In the genomic region with DNA sequence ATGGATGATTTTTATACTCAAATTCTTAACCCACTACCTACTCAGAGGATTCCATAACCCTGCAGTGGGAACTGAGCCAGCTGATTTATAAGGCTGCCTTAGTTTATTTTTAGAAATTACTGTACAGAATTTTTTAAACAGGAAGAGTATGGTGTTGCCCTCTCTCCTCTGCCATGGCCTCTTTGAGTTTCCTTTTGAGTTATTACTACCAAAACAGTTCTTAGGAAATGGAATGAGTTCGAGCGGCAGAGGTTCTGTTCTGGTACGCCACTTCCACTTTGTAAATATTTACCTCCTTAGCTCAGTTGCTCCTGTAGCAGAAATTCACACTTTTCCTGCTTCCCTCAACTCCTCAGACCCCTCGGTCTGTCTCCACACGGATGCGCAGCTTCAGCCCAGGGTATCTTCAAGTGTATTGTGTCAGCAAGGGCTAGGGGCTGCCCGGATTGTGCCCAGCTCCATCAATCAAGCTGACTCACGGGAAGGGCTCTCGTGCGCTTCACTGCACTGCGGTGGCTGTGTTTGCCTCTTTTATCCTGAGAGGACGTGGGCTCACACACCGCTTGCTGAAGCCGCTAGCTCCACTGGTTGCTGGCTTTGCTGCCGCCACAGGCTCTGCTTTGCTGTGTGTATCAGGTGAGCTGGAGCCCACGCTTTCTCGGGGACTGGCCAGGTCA, we compare ENCODE assay signal across 10 mouse cellular contexts. TPM values are rescaled to one million over a fixed set of nuclear protein-coding genes. Genes with fewer than 3 reads are reported as not detected.
DNase-seq lines count a peak whose midpoint lies in the region; ATAC-seq lines count a peak whose summit lies in the region.
"Had no signal": no experiment of that assay in that cellular context is flagged by ENCODE, and none has a peak within 500 bp of the region (broad histone marks: within the 10 kb centered on the region; RNA-seq: fewer than 3 reads in every experiment).

No protein-coding gene starts in this region.

- H3K27ac ChIP-seq in kidney, embryonic 14.5 days (ENCODE audit: low read depth, low read length): no peak overlapping the region

- H3K4me3 ChIP-seq in kidney, embryonic 14.5 days (ENCODE audit: low read length): no peak overlapping the region

- DNase-seq in kidney, adult 8-10 months: no peak
- DNase-seq in CD4-positive helper T cell, adult 2 months (ENCODE audit: low read depth, low spot score): peak; percentile 49
- DNase-seq in NIH3T3 (ENCODE audit: low read depth): peak; percentile 24
- peak; percentile 46 for DNase-seq in mesoderm, embryonic 11.5 days (ENCODE audit: low read depth, low spot score)
- no peak for DNase-seq in left cerebral cortex, postnatal 10 days (ENCODE audit: extremely low spot score in 1 of 2, low spot score in 2 of 2)
- no peak for DNase-seq in urinary bladder, postnatal 10 days (ENCODE audit: low spot score)
- DNase-seq: heart, postnatal 36 days; left cerebral cortex, postnatal 4 days had no signal

- ATAC-seq in kidney, embryonic 14.5 days (ENCODE audit: low FRiP score, low TSS enrichment): peak; percentile 72
- ATAC-seq in megakaryocyte-erythroid progenitor cell, adult 5-6 weeks (replicated peaks; ENCODE audit: low FRiP score, low TSS enrichment, poor library complexity, severe bottlenecking): no peak

- H3K27me3 ChIP-seq in kidney, embryonic 14.5 days (ENCODE audit: control insufficient read depth, insufficient read depth, low read length): no peaks in the 10 kb centered on the region

- whole genome bisulfite sequencing in kidney, embryonic 14.5 days: 31% methylated on average over 17 of the region's 17 CpGs

- H3K4me1 ChIP-seq in kidney, embryonic 14.5 days (ENCODE audit: control insufficient read depth, insufficient read depth, low read length): peaks cover 30% of the 10 kb centered on the region

- no peaks in the 10 kb centered on the region for H3K9me3 ChIP-seq in kidney, embryonic 14.5 days (ENCODE audit: control insufficient read depth, low read length)

- H3K9ac ChIP-seq in kidney, embryonic 14.5 days (ENCODE audit: low read depth, low read length): no peak overlapping the region

- H3K36me3 ChIP-seq in kidney, embryonic 14.5 days (ENCODE audit: control insufficient read depth, insufficient read depth, low read length): peaks cover 24% of the 10 kb centered on the region; the same call in 1 of the 2 replicates

- H3K4me2 ChIP-seq in kidney, embryonic 14.5 days (replicated peaks; ENCODE audit: low read depth, low read length): no peak overlapping the region

- intact Hi-C loops in left cerebral cortex, postnatal 10 days (cut with DNase I): no loop called here

RNA-seq across cellular contexts. Expression of gene Bcl2l11, which starts 33.0 kb away (rescaled TPM):
- 20.0 and 31.6 TPM in 2 replicates for polyA plus RNA-seq in kidney, embryonic 14.5 days (2014; fragmentation: Nextera tagmentation; extraction: Ambion mirVana)
- total RNA-seq in megakaryocyte-erythroid progenitor cell, adult 5-6 weeks (2014; fragmentation: Nextera tagmentation): 22.5 and 31.0 TPM in 2 replicates
- total RNA-seq in megakaryocyte-erythroid progenitor cell, adult 5-6 weeks (2017): 11.9 and 21.6 TPM in 2 replicates
- 10 to 100 TPM in 1 of 2 experiments, 1 to 10 TPM in 1; 9.5 to 10.7 TPM for total RNA-seq in left cerebral cortex, postnatal 10 days (2021)

Comparison
In these comparisons a context has a peak if more than half of its experiments do, and no peak if none do; other contexts are left out.
1. DNase-seq: peak in CD4-positive helper T cell, adult 2 months (single experiment), NIH3T3 (single experiment) and mesoderm, embryonic 11.5 days (single experiment); none in kidney, adult 8-10 months (0 of 2), left cerebral cortex, postnatal 10 days (0 of 2) and urinary bladder, postnatal 10 days (single experiment).